Mouse (Mus musculus) heart, embryonic 13.5 days (tissue): ENCODE measurements around the gene Rpp38. TPM values are rescaled to one million over a fixed set of nuclear protein-coding genes. Genes with fewer than 3 reads are reported as not detected.

Source experiments
- ATAC-seq: fragments of 200-750 bp; cut with Nextera tagmentation; 2 replicates; pipeline ENCODE4 v1.8.0; 2017; ENCODE audit warnings: moderate TSS enrichment; ENCODE audit not compliant: insufficient number of reproducible peaks, low FRiP score, low TSS enrichment; ENCODE audit errors: extremely low read depth
- H3K27ac ChIP-seq: fragments of 300-500 bp; sonication (generic); replicated peaks from 2 replicates; pipeline ENCODE4 v1.5.1; 2015; ENCODE audit warnings: moderate library complexity, mild to moderate bottlenecking, inconsistent platforms
- H3K27me3 ChIP-seq: fragments of 300-500 bp; sonication (generic); replicated peaks from 2 replicates; pipeline ENCODE4 v1.6.1; 2015; ENCODE audit warnings: mild to moderate bottlenecking, inconsistent platforms
- H3K36me3 ChIP-seq: fragments of 300-500 bp; sonication (generic); 2 replicates; pipeline ENCODE4 v1.6.1; 2015; ENCODE audit warnings: mild to moderate bottlenecking, inconsistent platforms
- H3K4me1 ChIP-seq: fragments of 300-500 bp; sonication (generic); 2 replicates; pipeline ENCODE4 v1.6.1; 2015; ENCODE audit warnings: inconsistent platforms
- H3K4me2 ChIP-seq: fragments of 300-500 bp; sonication (generic); 2 replicates; pipeline ENCODE4 v1.6.1; 2015; ENCODE audit warnings: inconsistent platforms, mild to moderate bottlenecking, moderate library complexity
- H3K4me3 ChIP-seq: fragments of 300-500 bp; sonication (generic); 2 replicates; pipeline ENCODE4 v1.5.1; 2015; ENCODE audit warnings: moderate library complexity, mild to moderate bottlenecking, inconsistent platforms
- H3K9ac ChIP-seq: fragments of 300-500 bp; sonication (generic); 2 replicates; pipeline ENCODE4 v1.6.1; 2015; ENCODE audit warnings: inconsistent platforms, mild to moderate bottlenecking, moderate library complexity
- H3K9me3 ChIP-seq: fragments of 300-500 bp; sonication (generic); 2 replicates; pipeline ENCODE4 v1.6.1; 2016; ENCODE audit warnings: inconsistent platforms
- WGBS: fragments of 180-500 bp; shearing (Covaris S2); methylation state at CpG from one replicate; pipeline ENCODE4 v1.1.7; 2015; ENCODE audit warnings: mixed read lengths; 5-methylcytosine and 5-hydroxymethylcytosine counted together
- polyA plus RNA-seq: library from polyadenylated mRNA; unstranded; fragments of >200 nt; fragmentation: Nextera tagmentation; extraction: Ambion mirVana; gene quantifications from 2 replicates; pipeline ENCODE4 v1.2.1, GENCODE M21; 2015

Gene Rpp38
- 10.2 and 13.8 TPM in 2 replicates for polyA plus RNA-seq

- H3K27ac ChIP-seq: peak within 1 kb of the TSS; percentile 78
- WGBS: under 1% methylated on average over 45 of the region's 45 CpGs
- H3K4me1 ChIP-seq: peaks cover 26% of the 10 kb centered on the region
- H3K9me3 ChIP-seq: no peaks in the 10 kb centered on the region
- H3K27me3 ChIP-seq: peaks cover 19% of the 10 kb centered on the region
- H3K4me2 ChIP-seq: peak within 1 kb of the TSS; percentile 87
- peak; percentile 98 for ATAC-seq
- peak within 1 kb of the TSS; percentile 80 for H3K4me3 ChIP-seq
- peaks cover 26% of the 10 kb centered on the region for H3K36me3 ChIP-seq
- H3K9ac ChIP-seq: peak within 1 kb of the TSS; percentile 87
Measured at GRCm38 (mm10) chr2:3332484-3333242, at the start of gene Rpp38. TSS of gene Rpp38 (minus strand) at chr2:3332643.

- no peak for ATAC-seq
- Histone ChIP-seq H3K27ac (no peak overlapping the region), H3K4me1 (no peaks in the 10 kb centered on the region), H3K9me3 (no peaks in the 10 kb centered on the region), H3K27me3 (peaks cover 13% of the 10 kb centered on the region; the same call in 1 of the 2 replicates), H3K4me2 (no peak overlapping the region), H3K36me3 (no peaks in the 10 kb centered on the region), H3K4me3 (no peak overlapping the region), H3K9ac (no peak overlapping the region)
- 69% methylated on average over 4 of the region's 4 CpGs for WGBS
Measured at GRCm38 (mm10) chr2:3365127-3365526, 32.7 kb upstream of the Rpp38 start.

DNA sequence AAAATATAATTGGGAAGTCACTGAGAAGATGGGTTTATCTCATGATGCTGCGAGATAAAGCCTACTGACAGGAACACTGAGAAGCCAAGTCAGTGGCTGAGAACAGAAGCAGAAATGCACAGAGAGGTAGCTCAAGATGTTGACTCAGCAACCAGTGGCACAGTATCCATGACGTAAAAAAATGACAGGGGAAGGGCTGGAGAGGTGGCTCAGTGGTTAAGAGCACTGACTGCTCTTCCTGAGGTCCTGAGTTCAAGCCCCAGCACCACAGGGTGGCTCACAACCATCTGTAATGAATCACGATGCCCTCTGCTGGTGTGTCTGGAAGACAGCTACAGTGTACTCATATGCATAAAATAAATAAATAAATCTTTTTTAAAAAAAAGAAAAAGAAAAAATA lies 28.6 kb upstream of the Rpp38 start:
- Histone ChIP-seq H3K9ac (no peak overlapping the region), H3K27ac (no peak overlapping the region), H3K27me3 (peaks cover 14% of the 10 kb centered on the region; the same call in 1 of the 2 replicates), H3K4me1 (no peaks in the 10 kb centered on the region), H3K4me2 (no peak overlapping the region), H3K4me3 (no peak overlapping the region), H3K9me3 (no peaks in the 10 kb centered on the region), H3K36me3 (no peaks in the 10 kb centered on the region)
- ATAC-seq: no peak
- 73% methylated on average over 3 of the region's 3 CpGs for WGBS

DNA sequence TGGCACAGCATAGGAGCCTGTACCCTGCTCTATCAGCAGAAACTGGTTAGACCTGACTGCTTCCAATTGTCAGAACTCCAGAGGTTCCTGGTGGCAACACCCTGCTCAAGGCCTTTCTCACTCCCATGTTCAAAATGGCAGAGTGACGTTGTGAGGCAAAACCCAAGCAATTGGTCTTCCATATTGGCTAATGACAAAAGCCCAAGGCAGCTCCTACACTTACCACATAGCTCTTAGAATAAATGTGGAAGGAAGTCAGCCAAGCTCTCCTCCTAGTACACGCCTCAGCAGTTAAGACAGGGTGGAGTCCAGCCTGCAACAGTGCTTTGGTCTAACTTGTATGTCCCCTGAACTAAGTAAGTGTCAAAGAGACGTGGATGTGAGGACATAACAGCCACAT lies 25.4 kb upstream of the Rpp38 start:
- ATAC-seq: no peak
- H3K27me3 ChIP-seq: 0 out of 2 replicates have a peak, but pooled peaks cover 3% of the 10 kb centered on the region
- H3K4me1 ChIP-seq: no peaks in the 10 kb centered on the region
- H3K4me3 ChIP-seq: no peak overlapping the region
- no peaks in the 10 kb centered on the region for H3K36me3 ChIP-seq
- H3K9ac ChIP-seq: no peak overlapping the region
- H3K9me3 ChIP-seq: no peaks in the 10 kb centered on the region
- WGBS: 65% methylated on average over 3 of the region's 3 CpGs
- H3K4me2 ChIP-seq: no peak overlapping the region
- H3K27ac ChIP-seq: no peak overlapping the region

GRCm38 (mm10) chr2:3356311-3356710 lies 23.9 kb upstream of the Rpp38 start:
- 66% methylated on average over 3 of the region's 3 CpGs for WGBS
- Histone ChIP-seq H3K27ac (no peak overlapping the region), H3K27me3 (0 out of 2 replicates have a peak, but pooled peaks cover 3% of the 10 kb centered on the region), H3K4me1 (no peaks in the 10 kb centered on the region), H3K9me3 (no peaks in the 10 kb centered on the region), H3K36me3 (no peaks in the 10 kb centered on the region), H3K9ac (no peak overlapping the region), H3K4me3 (no peak overlapping the region), H3K4me2 (no peak overlapping the region)
- no peak for ATAC-seq

DNA sequence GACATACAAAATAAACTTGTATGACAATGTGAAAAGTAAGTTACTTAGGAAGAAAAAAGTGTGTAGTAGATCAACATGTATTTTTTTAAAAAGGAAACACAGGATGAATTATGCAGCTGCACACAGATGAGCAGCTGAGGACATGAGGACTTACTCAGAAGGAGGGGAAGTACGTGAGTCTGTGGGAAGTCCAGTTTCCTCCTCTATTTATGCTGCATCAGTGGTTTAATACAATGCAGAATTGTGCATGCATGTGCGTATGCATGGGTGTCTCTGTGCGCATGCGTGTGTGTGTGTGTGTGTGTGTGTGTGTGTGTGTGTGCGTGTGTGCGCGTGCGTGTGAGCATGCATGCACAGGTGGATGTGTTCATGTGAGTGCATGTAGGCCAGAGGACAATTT lies 23.4 kb upstream of the Rpp38 start:
- Histone ChIP-seq H3K4me3 (no peak overlapping the region), H3K9me3 (no peaks in the 10 kb centered on the region), H3K9ac (no peak overlapping the region), H3K36me3 (no peaks in the 10 kb centered on the region), H3K27me3 (0 out of 2 replicates have a peak, but pooled peaks cover 3% of the 10 kb centered on the region), H3K4me2 (no peak overlapping the region), H3K4me1 (no peaks in the 10 kb centered on the region), H3K27ac (no peak overlapping the region)
- no peak for ATAC-seq
- WGBS: 87% methylated on average over 8 of the region's 8 CpGs

GRCm38 (mm10) chr2:3353160-3353559 lies 20.7 kb upstream of the Rpp38 start:
- Histone ChIP-seq H3K36me3 (no peaks in the 10 kb centered on the region), H3K9me3 (no peaks in the 10 kb centered on the region), H3K27ac (no peak overlapping the region), H3K4me1 (no peaks in the 10 kb centered on the region), H3K27me3 (0 out of 2 replicates have a peak, but pooled peaks cover 7% of the 10 kb centered on the region), H3K4me3 (no peak overlapping the region), H3K9ac (no peak overlapping the region), H3K4me2 (no peak overlapping the region)
- no peak for ATAC-seq

- no peak overlapping the region for H3K4me2 ChIP-seq
- no peak for ATAC-seq
- no peaks in the 10 kb centered on the region for H3K4me1 ChIP-seq
- H3K27ac ChIP-seq: no peak overlapping the region
- peaks cover 30% of the 10 kb centered on the region for H3K27me3 ChIP-seq
- 12% methylated on average over 3 of the region's 3 CpGs for WGBS
- no peak overlapping the region for H3K9ac ChIP-seq
- H3K4me3 ChIP-seq: no peak overlapping the region
- no peaks in the 10 kb centered on the region for H3K36me3 ChIP-seq
- H3K9me3 ChIP-seq: no peaks in the 10 kb centered on the region
Measured at GRCm38 (mm10) chr2:3348919-3349318, 16.5 kb upstream of the Rpp38 start.

- no peak for ATAC-seq
- no peaks in the 10 kb centered on the region for H3K36me3 ChIP-seq
- H3K4me2 ChIP-seq: no peak overlapping the region
- WGBS: 68% methylated on average over 4 of the region's 4 CpGs
- no peaks in the 10 kb centered on the region for H3K9me3 ChIP-seq
- no peak overlapping the region for H3K9ac ChIP-seq
- H3K27ac ChIP-seq: no peak overlapping the region
- H3K4me1 ChIP-seq: no peaks in the 10 kb centered on the region
- peaks cover 35% of the 10 kb centered on the region for H3K27me3 ChIP-seq
- no peak overlapping the region for H3K4me3 ChIP-seq
Measured at GRCm38 (mm10) chr2:3348422-3348821, 16.0 kb upstream of the Rpp38 start.

- WGBS: 5% methylated on average over 20 of the region's 20 CpGs
- no peaks in the 10 kb centered on the region for H3K9me3 ChIP-seq
- ATAC-seq: no peak
Measured at GRCm38 (mm10) chr2:3335611-3336301, 3.3 kb upstream of the Rpp38 start, which contains the start of gene Acbd7. TSS of gene Acbd7 (plus strand) at chr2:3336168.

DNA sequence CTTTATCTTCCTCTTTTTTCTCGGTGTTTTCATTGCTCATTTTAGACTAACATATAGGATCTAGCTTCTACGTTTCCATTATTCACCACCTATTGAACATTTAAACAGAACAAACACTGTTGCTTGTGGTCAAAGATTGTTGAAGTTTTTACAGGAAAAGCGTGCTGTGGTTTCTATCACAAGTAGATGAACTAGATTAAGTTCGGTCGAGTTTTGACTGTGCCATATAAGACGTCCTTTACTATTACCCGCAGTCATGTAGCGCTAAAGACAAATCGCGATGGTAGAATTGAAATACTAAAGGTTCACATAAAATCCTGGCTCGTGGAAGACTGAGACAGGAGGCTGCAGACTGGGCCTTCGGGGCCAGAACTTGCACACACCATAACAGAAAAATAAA lies 1.3 kb upstream of the Rpp38 start:
- no peaks in the 10 kb centered on the region for H3K9me3 ChIP-seq
- ATAC-seq: no peak
- 90% methylated on average over 12 of the region's 12 CpGs for WGBS
- peaks cover 22% of the 10 kb centered on the region for H3K27me3 ChIP-seq
- H3K27ac ChIP-seq: no peak overlapping the region
- no peak overlapping the region for H3K9ac ChIP-seq
- peaks cover 15% of the 10 kb centered on the region for H3K36me3 ChIP-seq
- H3K4me2 ChIP-seq: no peak overlapping the region
- H3K4me1 ChIP-seq: peaks cover 26% of the 10 kb centered on the region
- no peak overlapping the region for H3K4me3 ChIP-seq

More at GRCm38 (mm10) chr2:3335611-3336301, 3.3 kb upstream of the Rpp38 start, which contains the start of gene Acbd7:
- H3K27ac ChIP-seq: no peak within 1 kb of the TSS
- peaks cover 22% of the 10 kb centered on the region for H3K27me3 ChIP-seq
- peaks cover 24% of the 10 kb centered on the region for H3K4me1 ChIP-seq
- peak within 1 kb of the TSS; percentile 69 for H3K9ac ChIP-seq
- peak within 1 kb of the TSS; percentile 51 for H3K4me3 ChIP-seq
- peak within 1 kb of the TSS; percentile 82 for H3K4me2 ChIP-seq
- no peaks in the 10 kb centered on the region for H3K36me3 ChIP-seq
